Mouse (Mus musculus) liver, adult 2 months (tissue): Measurements from ENCODE around the gene Foxo6. TPM values are rescaled to one million over a fixed set of nuclear protein-coding genes. Genes with fewer than 3 reads are reported as not detected.
A peak's percentile ranks its signal among the peaks of the same experiment; 100 is the strongest.

Experiments used
- DNase-seq: peaks from one replicate; pipeline ENCODE4 v3.0.0-alpha.2; 2011; ENCODE audit warnings: low read depth, low spot score; ENCODE audit errors: extremely low read depth
- H3K27ac ChIP-seq: fragments of 200-500 bp; replicated peaks from 2 replicates; pipeline ENCODE4 v1.5.1; 2012; ENCODE audit warnings: low read depth, mild to moderate bottlenecking, control low read depth, inconsistent platforms, low read length; ENCODE audit not compliant: insufficient read depth
- H3K27me3 ChIP-seq: fragments of 200-500 bp; 2 replicates; pipeline ENCODE4 v1.6.1; 2012; ENCODE audit warnings: mild to moderate bottlenecking, moderate library complexity, low read length, inconsistent platforms; ENCODE audit not compliant: control insufficient read depth, insufficient read depth
- H3K36me3 ChIP-seq: fragments of 200-500 bp; 2 replicates; pipeline ENCODE4 v1.6.1; 2012; ENCODE audit warnings: low read length, inconsistent platforms; ENCODE audit not compliant: control insufficient read depth, insufficient read depth
- H3K4me1 ChIP-seq: fragments of 200-500 bp; 2 replicates; pipeline ENCODE4 v1.6.1; 2011; ENCODE audit warnings: low read length; ENCODE audit not compliant: control insufficient read depth, insufficient read depth
- H3K4me3 ChIP-seq: fragments of 200-500 bp; 2 replicates; pipeline ENCODE4 v1.5.1; 2011; ENCODE audit warnings: low read depth, mild to moderate bottlenecking, control low read depth, low read length, moderate library complexity; ENCODE audit not compliant: insufficient read depth
- H3K79me2 ChIP-seq: fragments of 200-500 bp; 2 replicates; pipeline ENCODE4 v1.6.1; 2012; ENCODE audit warnings: inconsistent platforms, mild to moderate bottlenecking, low read length, moderate library complexity; ENCODE audit not compliant: control insufficient read depth, insufficient read depth
- H3K9ac ChIP-seq: fragments of 200-500 bp; 2 replicates; pipeline ENCODE4 v1.6.1; 2012; ENCODE audit warnings: low read depth, mild to moderate bottlenecking, control low read depth, inconsistent platforms, low read length
- CTCF ChIP-seq: fragments of 200-500 bp; IDR thresholded peaks from 2 replicates; pipeline ENCODE4 v1.5.1; 2011; ENCODE audit warnings: low read depth, low read length, control low read depth
- POLR2A ChIP-seq: fragments of 200-500 bp; IDR thresholded peaks from 2 replicates; pipeline ENCODE4 v1.6.1; 2011; ENCODE audit warnings: low read length, control low read depth; ENCODE audit not compliant: insufficient read depth; ENCODE audit errors: extremely low read depth
- WGBS: fragments of 180-500 bp; shearing (Covaris S2); methylation state at CpG from one replicate; pipeline ENCODE4 v1.1.7; 2018; 5-methylcytosine and 5-hydroxymethylcytosine counted together
- polyA plus RNA-seq: library from polyadenylated mRNA; depleted of rRNA; stranded (reverse); fragments of >200 nt; gene quantifications from 2 replicates; pipeline ENCODE4 v1.2.3, GENCODE M21; 2012; rRNA removed
- total RNA-seq: library from RNA; depleted of rRNA; stranded (reverse); fragments of >200 nt; gene quantifications from 2 replicates; pipeline ENCODE4 v1.2.3, GENCODE M21; 2014; rRNA removed

Gene Foxo6
- 0.07 TPM in 1 of 2 replicates, not detected in the other for total RNA-seq
- polyA plus RNA-seq = 0.02 and 0.07 TPM in 2 replicates

- TF ChIP-seq POLR2A = no peak
- peak; percentile 74 for TF ChIP-seq CTCF
- H3K4me3 ChIP-seq = peak within 1 kb of the TSS; percentile 20; the same call in 1 of the 2 replicates
- no peaks in the 10 kb centered on the region for H3K36me3 ChIP-seq
- no peak within 1 kb of the TSS for H3K27ac ChIP-seq
- peak within 1 kb of the TSS; percentile 59 for H3K9ac ChIP-seq
- H3K27me3 ChIP-seq = peaks cover 4% of the 10 kb centered on the region; the same call in 1 of the 2 replicates
- peak; percentile 71 for DNase-seq
- H3K4me1 ChIP-seq = no peaks in the 10 kb centered on the region
- WGBS = under 1% methylated on average over 95 of the region's 99 CpGs
- no peaks in the 10 kb centered on the region for H3K79me2 ChIP-seq
Observed at GRCm38 (mm10) chr4:120287290-120288111, at the start of gene Foxo6. Foxo6 (minus strand) TSS chr4:120287349.

DNA sequence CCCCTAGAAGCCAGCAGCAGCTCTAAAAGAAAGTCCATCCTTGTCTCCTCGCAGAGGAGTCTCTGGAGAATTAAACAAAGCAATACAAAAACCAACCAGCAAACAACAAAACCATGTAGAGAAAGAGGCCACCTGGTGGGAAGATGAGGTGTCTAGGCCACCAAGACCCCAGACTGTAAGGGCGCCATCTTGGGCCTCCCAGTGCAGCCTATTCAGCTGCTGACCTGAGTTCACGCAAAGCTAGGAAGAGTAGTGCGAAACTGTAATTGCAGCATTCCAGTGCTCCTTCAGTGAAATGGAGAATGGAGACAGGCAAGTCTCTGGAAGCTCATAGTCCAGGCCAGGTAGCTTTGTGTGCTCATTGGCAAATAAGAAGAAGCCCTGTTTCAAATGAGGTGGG lies 47.2 kb upstream of the Foxo6 start:
- no peak for DNase-seq
- 97% methylated on average over 4 of the region's 4 CpGs for WGBS
- TF ChIP-seq CTCF = no peak
- TF ChIP-seq POLR2A = no peak
- Histone ChIP-seq H3K4me1 (no peaks in the 10 kb centered on the region), H3K9ac (no peak overlapping the region), H3K36me3 (no peaks in the 10 kb centered on the region), H3K79me2 (no peaks in the 10 kb centered on the region), H3K27me3 (no peaks in the 10 kb centered on the region; the same call in 1 of the 2 replicates), H3K27ac (no peak overlapping the region), H3K4me3 (no peak overlapping the region)

DNA sequence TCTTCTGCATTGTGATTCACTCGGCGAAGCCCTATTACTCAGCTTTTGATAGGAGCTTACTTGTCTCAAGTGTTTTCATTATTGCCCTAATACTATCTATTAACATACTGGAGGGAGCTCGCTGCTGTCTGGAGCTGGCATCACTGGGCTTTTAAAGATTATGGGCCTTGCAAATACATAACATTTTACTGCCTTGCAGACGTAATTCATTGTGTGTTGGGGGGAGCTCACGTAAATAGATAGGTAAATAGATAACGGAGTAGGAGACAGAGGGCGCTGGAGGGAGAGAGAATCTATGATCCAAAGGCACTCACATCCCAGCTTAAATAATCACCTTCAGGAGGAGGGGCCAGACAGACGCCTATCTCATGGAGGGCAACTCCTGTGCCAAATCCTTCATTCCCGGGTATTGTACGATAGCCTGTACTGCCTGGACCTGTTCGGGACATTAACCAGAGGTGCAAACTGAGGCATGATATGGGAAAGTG lies 45.8 kb upstream of the Foxo6 start:
- H3K79me2 ChIP-seq = no peaks in the 10 kb centered on the region
- H3K27me3 ChIP-seq = no peaks in the 10 kb centered on the region; the same call in 1 of the 2 replicates
- H3K4me1 ChIP-seq = no peaks in the 10 kb centered on the region
- H3K9ac ChIP-seq = no peak overlapping the region
- H3K27ac ChIP-seq = no peak overlapping the region
- no peak overlapping the region for H3K4me3 ChIP-seq
- WGBS = 47% methylated on average over 11 of the region's 11 CpGs
- TF ChIP-seq CTCF (no peak), POLR2A (no peak)
- no peaks in the 10 kb centered on the region for H3K36me3 ChIP-seq
- no peak for DNase-seq

GRCm38 (mm10) chr4:120332405-120332933 lies 45.3 kb upstream of the Foxo6 start:
- H3K4me1 ChIP-seq = no peaks in the 10 kb centered on the region
- H3K27me3 ChIP-seq = no peaks in the 10 kb centered on the region; the same call in 1 of the 2 replicates
- no peaks in the 10 kb centered on the region for H3K36me3 ChIP-seq
- TF ChIP-seq CTCF (no peak), POLR2A (no peak)
- 65% methylated on average over 7 of the region's 7 CpGs for WGBS
- DNase-seq = no peak
- H3K79me2 ChIP-seq = no peaks in the 10 kb centered on the region
- H3K27ac ChIP-seq = no peak overlapping the region
- H3K4me3 ChIP-seq = no peak overlapping the region
- no peak overlapping the region for H3K9ac ChIP-seq

- no peaks in the 10 kb centered on the region; the same call in 1 of the 2 replicates for H3K27me3 ChIP-seq
- H3K36me3 ChIP-seq = no peaks in the 10 kb centered on the region
- no peak for DNase-seq
- H3K27ac ChIP-seq = no peak overlapping the region
- no peak for TF ChIP-seq POLR2A
- no peak for TF ChIP-seq CTCF
- no peaks in the 10 kb centered on the region for H3K79me2 ChIP-seq
- H3K4me3 ChIP-seq = no peak overlapping the region
- H3K4me1 ChIP-seq = no peaks in the 10 kb centered on the region
- H3K9ac ChIP-seq = no peak overlapping the region
- WGBS = 85% methylated on average over 7 of the region's 7 CpGs
Observed at GRCm38 (mm10) chr4:120331992-120332391, 44.8 kb upstream of the Foxo6 start.
